Mouse (Mus musculus) olfactory bulb, adult 2 months (tissue): ENCODE measurements around the gene Fgfr2.

Experiments
- CTCF ChIP-seq: fragments of 200-500 bp; IDR thresholded peaks from 2 replicates; pipeline ENCODE4 v1.5.1; 2012; ENCODE audit warnings: low read depth, mild to moderate bottlenecking, low read length, moderate library complexity; ENCODE audit not compliant: insufficient read depth
- POLR2A ChIP-seq: fragments of 200-500 bp; IDR thresholded peaks from 2 replicates; pipeline ENCODE4 v1.6.1; 2012; ENCODE audit warnings: mild to moderate bottlenecking, low read depth, low read length, moderate library complexity; ENCODE audit not compliant: insufficient read depth

DNA sequence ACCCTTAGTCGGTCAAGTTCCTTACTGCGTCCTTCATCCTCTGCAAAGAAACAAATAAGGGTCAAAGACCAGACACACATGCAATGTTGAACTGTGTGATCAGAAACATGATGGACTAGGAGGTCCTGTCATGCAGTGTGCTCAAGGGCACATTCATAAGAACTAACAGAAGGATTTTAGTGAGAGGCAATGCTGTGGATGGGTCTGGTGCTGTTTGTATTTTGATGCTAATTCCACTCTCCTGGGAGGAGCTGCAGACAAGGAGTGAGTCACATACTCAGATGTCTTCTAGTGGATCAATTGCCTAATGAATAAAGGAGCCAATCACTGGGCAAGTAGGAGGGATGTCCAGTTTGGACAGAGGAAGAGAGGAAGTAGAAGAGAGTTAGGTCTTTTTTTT is 2728.5 kb downstream of the Fgfr2 start:
- TF ChIP-seq CTCF: no peak
- no peak for TF ChIP-seq POLR2A
